Mouse (Mus musculus) thymus, postnatal 0 days (tissue): ENCODE results near the gene Gdf3. TPM values are rescaled to one million over a fixed set of nuclear protein-coding genes. Genes with fewer than 3 reads are reported as not detected.
A peak's percentile ranks its signal among the peaks of the same experiment; 100 is the strongest.
"Not testable (repeated sequence)": the region's sequence is repeated elsewhere in the genome, so short reads cannot be mapped to it uniquely, and the experiment has no call there.

Source experiments
- DNase-seq: peaks from one replicate; pipeline ENCODE4 v3.0.0-alpha.2; 2015; ENCODE audit warnings: low spot score
- polyA plus RNA-seq: library from polyadenylated mRNA; unstranded; fragments of >200 nt; fragmentation: Nextera tagmentation; extraction: Ambion mirVana; gene quantifications from 2 replicates; pipeline ENCODE4 v1.2.1, GENCODE M21; 2015

The Gdf3 gene
- polyA plus RNA-seq, 1 experiment from 2014 or later: 0.83 TPM

GRCm38 (mm10) chr6:122606661-122607060, 3.2 kb downstream of the Gdf3 start:
- no peak for DNase-seq

- DNase-seq: peak; percentile 42
These were observed 4.4 kb downstream of the Gdf3 start for GRCm38 (mm10) chr6:122605483-122605882.

GRCm38 (mm10) chr6:122604260-122604659, 5.6 kb downstream of the Gdf3 start:
- no peak for DNase-seq

- DNase-seq: peak; percentile 41
These were observed 6.9 kb downstream of the Gdf3 start for GRCm38 (mm10) chr6:122602992-122603322.

- DNase-seq: peak; percentile 80
These were observed 7.5 kb downstream of the Gdf3 start, which contains the start of gene Apobec1 for GRCm38 (mm10) chr6:122602242-122602991. Apobec1 (minus strand) TSS chr6:122602444.

- DNase-seq: no peak
These were observed 8.3 kb downstream of the Gdf3 start for GRCm38 (mm10) chr6:122601615-122602014.

- DNase-seq: no peak
These were observed 8.9 kb downstream of the Gdf3 start for GRCm38 (mm10) chr6:122601031-122601430.

GRCm38 (mm10) chr6:122600066-122600646, 9.7 kb downstream of the Gdf3 start:
- DNase-seq: no peak

- no peak for DNase-seq
These were observed 10.7 kb downstream of the Gdf3 start for GRCm38 (mm10) chr6:122599054-122599737.

- no peak for DNase-seq
These were observed 11.5 kb downstream of the Gdf3 start for GRCm38 (mm10) chr6:122598436-122598835.

GRCm38 (mm10) chr6:122598014-122598413, 11.9 kb downstream of the Gdf3 start:
- DNase-seq: no peak

GRCm38 (mm10) chr6:122596608-122597007, 13.3 kb downstream of the Gdf3 start:
- no peak for DNase-seq

GRCm38 (mm10) chr6:122595637-122596036, 14.2 kb downstream of the Gdf3 start:
- DNase-seq: no peak

GRCm38 (mm10) chr6:122592905-122593304, 17.0 kb downstream of the Gdf3 start:
- no peak for DNase-seq

- DNase-seq: no peak
These were observed 18.7 kb downstream of the Gdf3 start for GRCm38 (mm10) chr6:122591027-122591758.

- no peak for DNase-seq
These were observed 30.8 kb downstream of the Gdf3 start for GRCm38 (mm10) chr6:122579086-122579485.

GRCm38 (mm10) chr6:122577030-122577429, 32.9 kb downstream of the Gdf3 start:
- DNase-seq: no peak

GRCm38 (mm10) chr6:122575037-122575436, 34.9 kb downstream of the Gdf3 start:
- DNase-seq: not testable (repeated sequence)

- no peak for DNase-seq
These were observed 38.3 kb downstream of the Gdf3 start for GRCm38 (mm10) chr6:122571617-122571959.

- no peak for DNase-seq
These were observed 38.9 kb downstream of the Gdf3 start for GRCm38 (mm10) chr6:122570695-122571616.

GRCm38 (mm10) chr6:122569762-122570161, 40.1 kb downstream of the Gdf3 start:
- DNase-seq: no peak
